Mouse (Mus musculus) MEL (cell line): ENCODE measurements around the gene Uchl4. TPM values are rescaled to one million over a fixed set of nuclear protein-coding genes. Genes with fewer than 3 reads are reported as not detected.

ENCODE experiments used
- DNase-seq: peaks from one replicate; pipeline ENCODE4 v3.0.0; 2011; ENCODE audit warnings: low read depth, low spot score
- H3K27ac ChIP-seq: 2 replicates; pipeline ENCODE4 v1.5.1; 2012; ENCODE audit warnings: low read depth, mild to moderate bottlenecking, control low read depth, low read length, moderate library complexity; ENCODE audit not compliant: control insufficient read depth
- H3K27me3 ChIP-seq, 2 experiments: fragments of 150-350 bp in 1 of 2; sonication (generic) in 1 of 2; 2 replicates each; pipeline ENCODE4 v1.6.1; 2012; ENCODE audit warnings: low read length in 2 of 2, mild to moderate bottlenecking in 2 of 2, improper control_type of control experiment in 1 of 2, moderate library complexity in 1 of 2; ENCODE audit not compliant: insufficient read depth in 2 of 2, control insufficient read depth in 1 of 2
- H3K36me3 ChIP-seq, 2 experiments: 2 replicates each; pipeline ENCODE4 v1.6.1; 2012 to 2014; ENCODE audit warnings: low read length in 2 of 2, improper control_type of control experiment in 1 of 2, inconsistent platforms in 1 of 2, mild to moderate bottlenecking in 1 of 2; ENCODE audit not compliant: insufficient read depth in 2 of 2, control insufficient read depth in 1 of 2
- H3K4me1 ChIP-seq, 2 experiments: fragments of 150-350 bp in 1 of 2; sonication (generic) in 1 of 2; 2 replicates each; pipeline ENCODE4 v1.6.1; 2012; ENCODE audit warnings: low read length in 2 of 2, improper control_type of control experiment in 1 of 2, mild to moderate bottlenecking in 1 of 2; ENCODE audit not compliant: insufficient read depth in 2 of 2, control insufficient read depth in 1 of 2
- H3K4me3 ChIP-seq, 2 experiments: fragments of 150-350 bp in 1 of 2; sonication (generic) in 1 of 2; 2 replicates each; pipeline ENCODE4 v1.5.1; 2012; ENCODE audit warnings: low read depth in 2 of 2, low read length in 2 of 2, mild to moderate bottlenecking in 2 of 2, moderate library complexity in 2 of 2, control low read depth in 1 of 2, improper control_type of control experiment in 1 of 2; ENCODE audit not compliant: control insufficient read depth in 1 of 2, insufficient read depth in 1 of 2
- H3K79me2 ChIP-seq: 2 replicates; pipeline ENCODE4 v1.6.1; 2012; ENCODE audit warnings: mild to moderate bottlenecking, low read length, moderate library complexity; ENCODE audit not compliant: control insufficient read depth, poor library complexity, insufficient read depth
- H3K9ac ChIP-seq: 2 replicates; pipeline ENCODE4 v1.6.1; 2012; ENCODE audit warnings: low read depth, mild to moderate bottlenecking, control low read depth, low read length, moderate library complexity; ENCODE audit not compliant: control insufficient read depth, poor library complexity, severe bottlenecking
- H3K9me3 ChIP-seq: fragments of 150-350 bp; sonication (generic); replicated peaks from 2 replicates; pipeline ENCODE4 v1.6.1; 2012; ENCODE audit warnings: mild to moderate bottlenecking, low read length, improper control_type of control experiment, moderate library complexity; ENCODE audit not compliant: insufficient read depth
- CHD2 ChIP-seq: IDR thresholded peaks from 2 replicates; pipeline ENCODE4 v1.6.1; 2011; ENCODE audit warnings: low read length, improper control_type of control experiment
- CTCF ChIP-seq, 3 experiments: IDR thresholded peaks in 2 of 3; conservative IDR thresholded peaks in 1 of 3; 2 replicates each; pipeline ENCODE4 v1.5.1; 2011 to 2012; ENCODE audit warnings: low read length in 3 of 3, low read depth in 2 of 3, mild to moderate bottlenecking in 2 of 3, improper control_type of control experiment in 1 of 3, inconsistent platforms in 1 of 3, mixed read lengths in 1 of 3, moderate library complexity in 1 of 3; ENCODE audit not compliant: control insufficient read depth in 1 of 3, insufficient read depth in 1 of 3, poor library complexity in 1 of 3, severe bottlenecking in 1 of 3
- ELF1 ChIP-seq: IDR thresholded peaks from 2 replicates; pipeline ENCODE4 v1.6.1; 2014; ENCODE audit warnings: low read depth, mild to moderate bottlenecking, inconsistent platforms, low read length, improper control_type of control experiment, moderate library complexity
- ETS1 ChIP-seq: IDR thresholded peaks from 2 replicates; pipeline ENCODE4 v1.6.1; 2012; ENCODE audit warnings: low read depth, mild to moderate bottlenecking, inconsistent platforms, low read length, improper control_type of control experiment, moderate library complexity
- GATA1 ChIP-seq: IDR thresholded peaks from 2 replicates; pipeline ENCODE4 v1.6.1; 2011; ENCODE audit warnings: low read depth, low read length, improper control_type of control experiment
- HCFC1 ChIP-seq: IDR thresholded peaks from 2 replicates; pipeline ENCODE4 v1.6.1; 2012; ENCODE audit warnings: low read depth, mild to moderate bottlenecking, inconsistent platforms, low read length, improper control_type of control experiment, moderate library complexity
- MAFK ChIP-seq: IDR thresholded peaks from 2 replicates; pipeline ENCODE4 v1.6.1; 2011; ENCODE audit warnings: low read depth, mild to moderate bottlenecking, low read length, improper control_type of control experiment, borderline replicate concordance
- MEF2A ChIP-seq: IDR thresholded peaks from 2 replicates; pipeline ENCODE4 v1.6.1; 2014; ENCODE audit warnings: low read depth, mild to moderate bottlenecking, inconsistent platforms, low read length, improper control_type of control experiment; ENCODE audit not compliant: poor library complexity, insufficient replicate concordance, severe bottlenecking; ENCODE audit errors: extremely low read depth
- MXI1 ChIP-seq: IDR thresholded peaks from 2 replicates; pipeline ENCODE4 v1.6.1; 2011; ENCODE audit warnings: mild to moderate bottlenecking, low read depth, low read length, improper control_type of control experiment
- MYB ChIP-seq: IDR thresholded peaks from 2 replicates; pipeline ENCODE4 v1.6.1; 2011; ENCODE audit warnings: mild to moderate bottlenecking, low read depth, low read length, improper control_type of control experiment
- NELFE ChIP-seq: IDR thresholded peaks from 2 replicates; pipeline ENCODE4 v1.6.1; 2011; ENCODE audit warnings: low read depth, low read length, improper control_type of control experiment
- NRF1 ChIP-seq: IDR thresholded peaks from 2 replicates; pipeline ENCODE4 v1.6.1; 2014; ENCODE audit warnings: low read depth, mild to moderate bottlenecking, inconsistent platforms, low read length, improper control_type of control experiment, moderate library complexity; ENCODE audit not compliant: poor library complexity, insufficient read depth, severe bottlenecking
- POLR2AphosphoS5 ChIP-seq: IDR thresholded peaks from 2 replicates; pipeline ENCODE4 v1.6.1; 2012; ENCODE audit warnings: low read depth, borderline replicate concordance, mild to moderate bottlenecking, inconsistent platforms, low read length, moderate library complexity, mixed read lengths
- RAD21 ChIP-seq: IDR thresholded peaks from 2 replicates; pipeline ENCODE4 v1.6.1; 2011; ENCODE audit warnings: mild to moderate bottlenecking, low read depth, low read length, improper control_type of control experiment
- RCOR1 ChIP-seq: IDR thresholded peaks from 2 replicates; pipeline ENCODE4 v1.6.1; 2012; ENCODE audit warnings: low read depth, mild to moderate bottlenecking, inconsistent platforms, low read length, improper control_type of control experiment
- SIN3A ChIP-seq: IDR thresholded peaks from 2 replicates; pipeline ENCODE4 v1.6.1; 2012; ENCODE audit warnings: low read length, improper control_type of control experiment, inconsistent platforms
- SMC3 ChIP-seq: IDR thresholded peaks from 2 replicates; pipeline ENCODE4 v1.6.1; 2011; ENCODE audit warnings: low read depth, low read length, improper control_type of control experiment
- TBP ChIP-seq: IDR thresholded peaks from 2 replicates; pipeline ENCODE4 v1.8.0; 2011; ENCODE audit warnings: low read depth, low read length, improper control_type of control experiment
- TCF12 ChIP-seq: IDR thresholded peaks from 2 replicates; pipeline ENCODE4 v1.6.1; 2014; ENCODE audit warnings: low read depth, mild to moderate bottlenecking, inconsistent platforms, low read length, improper control_type of control experiment, moderate library complexity
- UBTF ChIP-seq: IDR thresholded peaks from 2 replicates; pipeline ENCODE4 v1.6.1; 2012; ENCODE audit warnings: low read depth, mild to moderate bottlenecking, inconsistent platforms, low read length, improper control_type of control experiment, moderate library complexity, borderline replicate concordance; ENCODE audit not compliant: insufficient read depth
- ZKSCAN1 ChIP-seq: IDR thresholded peaks from 2 replicates; pipeline ENCODE4 v1.6.1; 2012; ENCODE audit warnings: low read depth, mild to moderate bottlenecking, inconsistent platforms, low read length, improper control_type of control experiment, moderate library complexity
- ZMIZ1 ChIP-seq: IDR thresholded peaks from 2 replicates; pipeline ENCODE4 v1.6.1; 2012; ENCODE audit warnings: low read depth, mild to moderate bottlenecking, inconsistent platforms, low read length, improper control_type of control experiment, moderate library complexity
- ZNF384 ChIP-seq: IDR thresholded peaks from 2 replicates; pipeline ENCODE4 v1.6.1; 2012; ENCODE audit warnings: low read depth, mild to moderate bottlenecking, inconsistent platforms, low read length, improper control_type of control experiment
- polyA plus RNA-seq, 2 experiments: library from polyadenylated mRNA; stranded (reverse) in 1 of 2; unstranded in 1 of 2; fragments of >175 nt in 1 of 2; fragments of >200 nt in 1 of 2; gene quantifications; 2 replicates each; pipeline versions ENCODE4 v1.2.1 to v1.2.4; 2012; ENCODE audit warnings: low replicate concordance in 2 of 2, low read depth in 1 of 2; ENCODE audit not compliant: insufficient read length in 2 of 2, insufficient read depth in 1 of 2, missing spikeins in 1 of 2
- total RNA-seq: library from RNA; depleted of rRNA; stranded (reverse); fragments of 300-350 nt; gene quantifications from 2 replicates; pipeline ENCODE4 v1.2.3, GENCODE M21; 2012

Gene Uchl4
- total and polyA plus RNA-seq, 3 experiments, result 0.27 to 7.4 TPM; not detected in 1

- Histone ChIP-seq H3K4me1 (no peaks in the 10 kb centered on the region), H3K36me3 (peaks cover 0 to 1% of the 10 kb centered on the region in 2 experiments; a peak in 1 of 4 replicates)
Observed at GRCm38 (mm10) chr9:64233656-64234055, 1.3 kb upstream of the Uchl4 start.

GRCm38 (mm10) chr9:64236056-64236455, 1.1 kb downstream of the Uchl4 start:
- H3K79me2 ChIP-seq, result peaks cover 1% of the 10 kb centered on the region; the same call in 1 of the 2 replicates
- no peak overlapping the region for H3K9ac ChIP-seq
- H3K9me3 ChIP-seq, result no peaks in the 10 kb centered on the region
- H3K4me1 ChIP-seq, result no peaks in the 10 kb centered on the region
- no peak for DNase-seq
- H3K36me3 ChIP-seq, result 0 out of 4 replicates have a peak, but pooled peaks cover 0 to 1% of the 10 kb centered on the region in 2 experiments
- no peak overlapping the region for H3K27ac ChIP-seq
- no peaks in the 10 kb centered on the region for H3K27me3 ChIP-seq
- TF ChIP-seq ETS1, result no peak
- no peak for TF ChIP-seq POLR2AphosphoS5
- no peak for TF ChIP-seq ZKSCAN1
- no peak for TF ChIP-seq ELF1
- no peak for TF ChIP-seq TCF12
- TF ChIP-seq NELFE, result no peak
- TF ChIP-seq MYB, result no peak
- no peak for TF ChIP-seq HCFC1
- no peak for TF ChIP-seq ZNF384
- no peak for TF ChIP-seq TBP
- no peak for TF ChIP-seq CHD2
- TF ChIP-seq ZMIZ1, result no peak
- TF ChIP-seq MAFK, result no peak
- TF ChIP-seq MEF2A, result no peak
- TF ChIP-seq GATA1, result no peak
- TF ChIP-seq RCOR1, result no peak
- no peak for TF ChIP-seq RAD21
- no peak for TF ChIP-seq SIN3A
- no peak for TF ChIP-seq SMC3
- no peak for TF ChIP-seq MXI1
- H3K4me3 ChIP-seq, result no peak overlapping the region

More at GRCm38 (mm10) chr9:64233656-64234055, 1.3 kb upstream of the Uchl4 start:
- H3K4me3 ChIP-seq, result no peak overlapping the region
- no peaks in the 10 kb centered on the region for H3K27me3 ChIP-seq
- no peak overlapping the region for H3K27ac ChIP-seq
- no peaks in the 10 kb centered on the region for H3K9me3 ChIP-seq
- H3K9ac ChIP-seq, result no peak overlapping the region
- DNase-seq, result no peak
- no peak for TF ChIP-seq CTCF (IDR thresholded peaks at IDR 0.05 in 2 of 3, conservative IDR thresholded peaks at IDR 0.05 in 1 of 3; ENCODE audit: control insufficient read depth in 1 of 3, insufficient read depth in 1 of 3, low read depth in 2 of 3, low read length in 3 of 3, poor library complexity in 1 of 3, severe bottlenecking in 1 of 3)
- TF ChIP-seq NRF1, result no peak
- TF ChIP-seq UBTF, result no peak
- TF ChIP-seq SIN3A, result no peak
- TF ChIP-seq HCFC1, result no peak
- no peaks in the 10 kb centered on the region for H3K79me2 ChIP-seq
